Mouse (Mus musculus): Measurements from ENCODE around the gene Ckm. TPM values are rescaled to one million over a fixed set of nuclear protein-coding genes. Genes with fewer than 3 reads are reported as not detected.
A peak's percentile ranks its signal among the peaks of the same experiment; 100 is the strongest.

Ckm gene
- polyA plus RNA-seq, 1 experiment from 2014 or later = 0.64 TPM

MicroRNA genes within 50 kb of the gene (microRNA counts, 519-probe panel; counts per million panel counts)
- 469 counts per million, percentile 1 among the panel's probes with 10 or more counts for microRNA mmu-miR-343

Small RNA genes lying within 50 kb of the gene (microRNA-seq; reads per million reads assigned to microRNA genes)
- not detected for gene Mir343

Other genes starting within 250 kb of the Ckm start
- 2.0 and 2.9 TPM in 2 replicates for gene Gipr, start 238.6 kb upstream of the Ckm start, polyA plus RNA-seq (2015; fragmentation: Nextera tagmentation; extraction: Ambion mirVana)
- gene Eml2, start 228.4 kb upstream of the Ckm start, polyA plus RNA-seq (2015; fragmentation: Nextera tagmentation; extraction: Ambion mirVana) = 9.4 and 12.3 TPM in 2 replicates
- gene Gpr4, start 192.2 kb upstream of the Ckm start, polyA plus RNA-seq (2015; fragmentation: Nextera tagmentation; extraction: Ambion mirVana) = 3.1 and 4.4 TPM in 2 replicates
- gene Opa3, start 176.4 kb upstream of the Ckm start, polyA plus RNA-seq (2015; fragmentation: Nextera tagmentation; extraction: Ambion mirVana) = 39.9 and 41.5 TPM in 2 replicates
- gene Vasp, start 133.0 kb upstream of the Ckm start, polyA plus RNA-seq (2015; fragmentation: Nextera tagmentation; extraction: Ambion mirVana) = 39.9 and 42.9 TPM in 2 replicates
- 0.79 and 1.5 TPM in 2 replicates for gene Ppm1n, start 124.7 kb upstream of the Ckm start, polyA plus RNA-seq (2015; fragmentation: Nextera tagmentation; extraction: Ambion mirVana)
- 124 and 126 TPM in 2 replicates for gene Rtn2, start 122.2 kb upstream of the Ckm start, polyA plus RNA-seq (2015; fragmentation: Nextera tagmentation; extraction: Ambion mirVana)
- 0.06 and 0.10 TPM in 2 replicates for gene Fosb, start 94.7 kb upstream of the Ckm start, polyA plus RNA-seq (2015; fragmentation: Nextera tagmentation; extraction: Ambion mirVana)
- 80.6 and 87.2 TPM in 2 replicates for gene Ercc1, start 60.0 kb upstream of the Ckm start, polyA plus RNA-seq (2015; fragmentation: Nextera tagmentation; extraction: Ambion mirVana)
- gene Cd3eap, start 45.3 kb upstream of the Ckm start, polyA plus RNA-seq (2015; fragmentation: Nextera tagmentation; extraction: Ambion mirVana) = 23.1 and 23.6 TPM in 2 replicates
- gene Ppp1r13l, start 45.0 kb upstream of the Ckm start, polyA plus RNA-seq (2015; fragmentation: Nextera tagmentation; extraction: Ambion mirVana) = 1.5 and 1.9 TPM in 2 replicates
- 22.6 and 25.1 TPM in 2 replicates for gene Ercc2, start 22.8 kb upstream of the Ckm start, polyA plus RNA-seq (2015; fragmentation: Nextera tagmentation; extraction: Ambion mirVana)
- gene Klc3, start 672 bp upstream of the Ckm start, polyA plus RNA-seq (2015; fragmentation: Nextera tagmentation; extraction: Ambion mirVana) = 2.2 and 2.5 TPM in 2 replicates
- gene Mark4, start 54.0 kb downstream of the Ckm start, polyA plus RNA-seq (2015; fragmentation: Nextera tagmentation; extraction: Ambion mirVana) = 13.5 and 15.9 TPM in 2 replicates
- 0.97 and 1.5 TPM in 2 replicates for gene Exoc3l2, start 58.6 kb downstream of the Ckm start, polyA plus RNA-seq (2015; fragmentation: Nextera tagmentation; extraction: Ambion mirVana)
- gene Bloc1s3, start 103.6 kb downstream of the Ckm start, polyA plus RNA-seq (2015; fragmentation: Nextera tagmentation; extraction: Ambion mirVana) = 3.5 and 4.2 TPM in 2 replicates
- 36.3 and 37.1 TPM in 2 replicates for gene Trappc6a, start 103.6 kb downstream of the Ckm start, polyA plus RNA-seq (2015; fragmentation: Nextera tagmentation; extraction: Ambion mirVana)
- 0.99 and 2.3 TPM in 2 replicates for gene Nkpd1, start 113.1 kb downstream of the Ckm start, polyA plus RNA-seq (2015; fragmentation: Nextera tagmentation; extraction: Ambion mirVana)
- gene Ppp1r37, start 158.3 kb downstream of the Ckm start, polyA plus RNA-seq (2015; fragmentation: Nextera tagmentation; extraction: Ambion mirVana) = 37.7 and 38.3 TPM in 2 replicates
- 0.20 and 0.46 TPM in 2 replicates for gene Zfp296, start 172.5 kb downstream of the Ckm start, polyA plus RNA-seq (2015; fragmentation: Nextera tagmentation; extraction: Ambion mirVana)
- gene Gemin7, start 172.8 kb downstream of the Ckm start, polyA plus RNA-seq (2015; fragmentation: Nextera tagmentation; extraction: Ambion mirVana) = 147 and 162 TPM in 2 replicates
- 54.1 and 54.4 TPM in 2 replicates for gene Clasrp, start 199.7 kb downstream of the Ckm start, polyA plus RNA-seq (2015; fragmentation: Nextera tagmentation; extraction: Ambion mirVana)
- 6.7 and 6.9 TPM in 2 replicates for gene Relb, start 224.7 kb downstream of the Ckm start, polyA plus RNA-seq (2015; fragmentation: Nextera tagmentation; extraction: Ambion mirVana)

All from hindbrain, embryonic 16.5 days (tissue).